Mouse (Mus musculus) testis, adult 2 months (tissue): Measurements from ENCODE around the gene Klhdc10.

Source experiments
- CTCF ChIP-seq: fragments of 200-500 bp; IDR thresholded peaks from 2 replicates; pipeline ENCODE4 v1.5.1; 2012; ENCODE audit warnings: low read depth, mild to moderate bottlenecking, inconsistent platforms, low read length, moderate library complexity; ENCODE audit not compliant: control insufficient read depth, insufficient read depth, insufficient replicate concordance
- POLR2A ChIP-seq: fragments of 200-500 bp; IDR thresholded peaks from 2 replicates; pipeline ENCODE4 v1.6.1; 2012; ENCODE audit warnings: low read depth, mild to moderate bottlenecking, inconsistent platforms, low read length, moderate library complexity; ENCODE audit not compliant: control insufficient read depth

DNA sequence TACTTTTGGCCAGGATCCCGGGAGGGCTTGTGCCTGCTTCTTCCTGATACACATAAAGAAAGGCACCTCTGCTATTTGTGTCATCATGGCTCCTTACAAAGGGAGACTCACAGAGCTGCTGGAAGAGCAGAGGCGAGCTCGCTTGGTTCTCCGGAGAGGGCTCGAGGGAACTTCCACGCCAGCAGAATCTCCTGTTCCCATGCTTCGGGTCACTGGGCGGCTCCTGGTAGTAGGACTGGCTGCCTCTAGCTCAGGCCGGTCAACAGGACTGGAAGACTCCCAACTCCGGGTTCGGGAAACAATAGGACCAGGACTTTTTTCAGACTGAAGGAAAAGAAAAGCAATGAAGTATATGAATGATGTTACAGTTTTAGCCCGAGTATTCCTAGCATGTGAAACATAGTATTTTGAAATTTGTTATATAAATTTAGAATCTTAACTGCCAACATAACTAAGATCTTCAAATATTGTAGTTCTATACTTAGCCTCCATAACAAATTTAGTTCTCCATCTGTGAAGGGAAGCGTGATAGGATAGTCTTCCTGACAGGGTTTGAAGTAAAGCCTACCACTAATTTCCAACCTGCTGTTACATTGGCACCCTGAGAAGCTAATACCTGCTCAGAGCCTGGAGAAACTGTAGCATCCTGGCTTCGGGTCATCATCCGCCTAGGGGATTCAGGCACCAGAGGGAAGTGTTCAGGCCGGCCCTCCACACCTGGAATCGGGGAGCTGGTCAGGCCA, 28.9 kb upstream of the Klhdc10 start:
- TF ChIP-seq POLR2A (no peak), CTCF (no peak)
